Mouse (Mus musculus) ovary, postnatal 10 days (tissue): ENCODE data around the gene Ggt5.

Experiments
- DNase-seq: peaks from one replicate; pipeline ENCODE4 v3.0.0; 2022; ENCODE audit warnings: low spot score

Gene Ggt5

DNA sequence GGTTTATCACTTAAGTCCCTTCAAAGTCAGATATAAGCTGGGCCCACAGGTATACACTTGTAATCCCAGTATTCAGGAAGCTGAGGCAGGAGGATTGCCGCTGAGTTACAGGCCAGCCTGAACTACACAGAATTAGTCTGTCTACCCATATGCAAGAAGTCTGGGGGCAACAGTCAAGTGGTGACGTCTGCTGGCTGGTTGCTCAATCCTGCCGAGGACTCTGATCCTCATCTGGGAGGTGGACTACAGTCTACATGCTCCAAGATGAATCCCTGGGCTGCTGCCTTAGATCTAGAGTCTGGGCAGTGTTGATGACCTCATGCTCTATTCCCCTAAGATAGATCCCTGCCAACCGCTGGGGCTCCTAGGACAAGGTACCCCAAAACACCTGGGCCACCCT, 64.9 kb downstream of the Ggt5 start:
- DNase-seq = no peak

DNA sequence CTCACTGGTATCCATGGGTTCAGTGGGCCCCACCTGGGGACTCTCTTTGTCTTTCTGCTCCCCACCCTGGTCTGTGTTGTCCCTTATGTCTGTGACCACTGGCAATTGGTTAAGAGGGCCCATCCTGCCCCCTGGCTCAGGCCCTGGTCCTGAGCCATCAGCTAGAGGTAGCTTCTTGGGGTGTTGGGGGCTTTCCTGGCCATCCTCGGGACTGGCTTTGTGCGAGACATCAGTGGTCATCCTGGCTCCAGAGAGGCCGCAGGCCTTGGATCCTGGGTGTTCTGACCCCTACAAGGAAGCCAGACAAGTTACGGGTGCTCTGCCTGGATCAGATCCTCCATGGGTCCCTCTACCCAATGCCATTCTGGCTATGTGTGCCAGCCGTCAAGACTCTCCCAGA, 68.0 kb downstream of the Ggt5 start:
- DNase-seq = no peak

DNA sequence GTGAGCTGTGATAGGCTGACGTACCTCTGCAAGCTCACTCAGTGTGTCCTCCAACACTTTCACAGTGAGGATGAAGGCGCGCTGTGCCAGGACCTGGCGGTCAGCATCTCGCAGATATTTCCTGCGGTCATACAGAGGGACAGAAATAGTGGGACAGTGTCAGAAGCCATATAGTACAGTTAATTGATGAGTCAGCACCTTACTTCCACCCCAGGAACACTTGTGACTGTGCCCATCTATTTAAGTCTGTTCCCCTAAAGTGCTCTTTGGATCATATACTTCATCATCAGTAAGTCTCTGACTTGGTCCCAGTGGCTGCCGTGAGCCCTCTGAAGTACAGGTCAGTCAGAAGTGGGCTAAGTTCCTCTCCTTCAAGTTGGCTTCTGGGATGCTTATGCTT, 68.6 kb downstream of the Ggt5 start:
- no peak for DNase-seq

DNA sequence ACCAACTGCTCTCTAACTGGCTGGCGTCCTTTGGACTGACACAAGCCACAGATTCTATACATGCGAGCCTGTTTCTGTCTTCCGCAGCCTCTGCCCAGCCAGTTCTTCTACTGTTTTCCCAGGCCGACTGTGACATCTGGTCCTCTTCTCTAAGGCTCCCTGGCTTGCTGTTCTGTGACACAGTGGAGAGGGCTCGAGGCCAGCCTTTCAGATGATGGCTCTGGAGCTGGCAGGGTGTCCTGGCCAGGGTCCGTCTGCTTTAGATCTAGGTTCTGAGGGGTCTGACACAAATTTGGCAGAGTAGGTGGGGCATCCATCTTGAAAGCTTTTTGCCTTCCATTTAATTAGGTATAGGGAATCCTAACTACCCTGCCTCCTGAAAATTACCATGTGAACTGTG, 72.2 kb downstream of the Ggt5 start:
- no peak for DNase-seq

DNA sequence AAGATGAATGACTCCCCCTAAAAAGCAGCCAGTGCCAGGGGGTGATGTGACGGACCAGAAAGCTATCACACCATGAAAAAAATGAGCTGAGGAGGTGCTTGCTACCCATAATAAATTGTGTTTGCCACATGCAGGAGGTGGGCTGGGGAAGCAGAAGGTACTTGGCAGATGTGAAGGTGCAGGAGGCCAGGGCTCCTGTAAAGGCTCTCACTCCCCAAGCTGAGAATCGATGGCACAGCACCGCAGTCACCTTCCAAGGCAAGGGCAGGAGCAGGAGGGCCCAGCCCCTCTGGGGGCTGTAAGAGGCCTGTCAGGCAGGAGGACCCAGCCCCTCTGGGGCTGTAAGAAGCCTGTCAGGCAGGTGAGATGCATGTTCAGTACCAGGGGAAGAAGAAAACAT, 72.7 kb downstream of the Ggt5 start:
- no peak for DNase-seq

DNA sequence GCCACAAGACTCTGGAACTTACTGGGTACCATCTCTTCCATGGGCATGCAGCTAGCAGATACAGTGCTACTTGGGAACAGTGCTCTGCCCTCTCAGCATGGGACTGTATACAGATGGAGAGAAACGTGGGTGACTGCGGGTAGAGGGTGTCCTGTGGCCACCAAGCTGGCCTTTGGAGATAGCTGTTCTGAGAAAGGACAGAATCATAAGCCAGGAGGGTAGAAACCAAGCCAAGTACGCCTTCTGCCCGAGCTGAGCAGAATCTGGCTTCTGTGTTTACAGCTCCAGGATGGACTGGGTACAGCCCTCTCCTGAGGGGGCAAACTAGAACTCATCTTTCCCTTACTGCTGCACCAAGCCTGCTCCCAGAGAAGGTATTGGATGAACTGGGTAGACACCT, 73.4 kb downstream of the Ggt5 start:
- DNase-seq = no peak

DNA sequence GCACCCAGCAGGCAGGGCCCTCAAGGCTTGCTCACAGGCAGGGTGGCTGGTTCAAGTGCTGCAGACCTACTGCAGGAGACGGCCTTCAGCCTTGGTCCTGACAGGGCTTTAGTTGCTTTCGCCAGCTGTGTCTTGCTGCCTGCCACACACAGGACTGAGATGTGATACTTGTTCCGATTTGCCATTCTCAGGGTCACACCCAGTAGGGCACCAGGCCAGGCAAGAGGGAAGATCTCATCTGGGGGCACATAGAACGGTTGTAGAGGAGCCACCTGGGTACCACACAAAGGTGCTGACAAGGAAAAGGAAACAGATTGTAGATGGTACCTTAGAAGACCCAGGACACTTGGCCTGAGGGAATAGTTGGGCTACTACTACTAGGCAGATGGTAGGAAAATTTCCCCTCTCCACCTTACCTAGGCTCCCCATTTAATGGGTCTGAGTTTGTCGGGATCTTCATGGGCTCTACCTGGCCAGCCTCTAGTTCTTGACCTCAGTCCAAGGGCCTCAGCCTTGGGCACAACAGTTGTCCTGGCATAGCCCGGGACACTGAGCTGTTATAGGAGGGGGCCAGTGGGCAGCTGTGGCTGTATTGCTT, 75.6 kb downstream of the Ggt5 start:
- DNase-seq = no peak

DNA sequence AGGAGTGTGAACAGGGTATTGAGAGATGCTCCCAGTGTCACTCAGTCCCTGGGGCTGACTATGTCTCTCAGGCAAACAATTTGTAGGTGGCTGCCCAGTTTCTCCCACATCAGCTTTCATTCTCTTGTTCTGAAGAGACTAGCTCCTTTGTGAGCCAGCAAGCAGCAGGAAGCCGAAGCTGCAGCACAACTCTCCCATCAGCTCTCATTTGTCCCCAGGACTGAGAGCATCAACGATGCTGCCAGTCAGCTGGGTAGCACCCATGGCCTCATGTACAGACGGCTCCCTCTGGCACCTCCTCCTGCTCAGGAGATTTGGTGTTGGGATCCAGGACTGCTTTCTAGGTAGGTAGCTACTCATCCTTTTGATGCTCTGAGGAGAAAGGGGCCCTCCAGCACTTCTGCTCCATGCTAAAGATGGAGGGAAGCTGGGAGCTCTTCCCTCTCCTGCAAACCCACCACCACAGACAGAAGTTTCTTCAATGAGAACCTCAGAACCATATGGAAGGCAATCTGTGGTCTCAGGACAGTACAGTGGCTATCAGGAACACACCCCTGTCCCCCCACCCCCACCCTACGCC, 77.4 kb downstream of the Ggt5 start:
- no peak for DNase-seq
